Mouse (Mus musculus): ENCODE data around the gene Gtdc1. TPM values are rescaled to one million over a fixed set of nuclear protein-coding genes. Genes with fewer than 3 reads are reported as not detected.

The Gtdc1 gene
- polyA plus RNA-seq, 1 experiment from 2014 or later, result 17.4 TPM

GRCm38 (mm10) chr2:44829753-44830152 lies 97.7 kb downstream of the Gtdc1 start:
- no peaks in the 10 kb centered on the region for H3K27me3 ChIP-seq (ENCODE audit: control insufficient read depth, insufficient read depth, low read depth, low read length)
- 91% methylated on average over 2 of the region's 2 CpGs for WGBS

GRCm38 (mm10) chr2:44829346-44829745 lies 98.1 kb downstream of the Gtdc1 start:
- Histone ChIP-seq H3K9me3 (replicated peaks; ENCODE audit: control insufficient read depth, low read length, poor library complexity, severe bottlenecking) (no peaks in the 10 kb centered on the region), H3K4me1 (ENCODE audit: control insufficient read depth, insufficient read depth, low read length) (no peaks in the 10 kb centered on the region), H3K4me3 (ENCODE audit: low read depth, low read length) (no peak overlapping the region), H3K27ac (ENCODE audit: low read length) (no peak overlapping the region), H3K27me3 (ENCODE audit: control insufficient read depth, insufficient read depth, low read depth, low read length) (no peaks in the 10 kb centered on the region), H3K36me3 (ENCODE audit: control insufficient read depth, insufficient read depth, low read length) (no peaks in the 10 kb centered on the region), H3K9ac (ENCODE audit: low read depth, low read length) (no peak overlapping the region), H3K4me2 (ENCODE audit: low read length) (no peak overlapping the region)
- 79% methylated on average over 2 of the region's 2 CpGs for WGBS
- ATAC-seq, result no peak

More at GRCm38 (mm10) chr2:44829753-44830152, 97.7 kb downstream of the Gtdc1 start:
- no peak overlapping the region for H3K4me2 ChIP-seq (ENCODE audit: low read length)
- no peaks in the 10 kb centered on the region for H3K9me3 ChIP-seq (replicated peaks; ENCODE audit: control insufficient read depth, low read length, poor library complexity, severe bottlenecking)
- no peaks in the 10 kb centered on the region for H3K36me3 ChIP-seq (ENCODE audit: control insufficient read depth, insufficient read depth, low read length)
- no peak overlapping the region for H3K4me3 ChIP-seq (ENCODE audit: low read depth, low read length)
- no peak overlapping the region for H3K27ac ChIP-seq (ENCODE audit: low read length)
- ATAC-seq, result no peak
- no peak overlapping the region for H3K9ac ChIP-seq (ENCODE audit: low read depth, low read length)
- no peaks in the 10 kb centered on the region for H3K4me1 ChIP-seq (ENCODE audit: control insufficient read depth, insufficient read depth, low read length)

- Histone ChIP-seq H3K4me1 (ENCODE audit: control insufficient read depth, insufficient read depth, low read length) (no peaks in the 10 kb centered on the region), H3K9ac (ENCODE audit: low read depth, low read length) (no peak overlapping the region), H3K4me3 (ENCODE audit: low read depth, low read length) (no peak overlapping the region), H3K27me3 (ENCODE audit: control insufficient read depth, insufficient read depth, low read depth, low read length) (no peaks in the 10 kb centered on the region), H3K27ac (ENCODE audit: low read length) (no peak overlapping the region), H3K9me3 (replicated peaks; ENCODE audit: control insufficient read depth, low read length, poor library complexity, severe bottlenecking) (no peaks in the 10 kb centered on the region), H3K4me2 (ENCODE audit: low read length) (no peak overlapping the region), H3K36me3 (ENCODE audit: control insufficient read depth, insufficient read depth, low read length) (no peaks in the 10 kb centered on the region)
- no peak for ATAC-seq
- WGBS, result 96% methylated on average over 3 of the region's 3 CpGs
These were observed 100.8 kb downstream of the Gtdc1 start for GRCm38 (mm10) chr2:44826609-44827008.

GRCm38 (mm10) chr2:44817787-44818186 lies 109.7 kb downstream of the Gtdc1 start:
- Histone ChIP-seq H3K9ac (ENCODE audit: low read depth, low read length) (no peak overlapping the region), H3K27me3 (ENCODE audit: control insufficient read depth, insufficient read depth, low read depth, low read length) (no peaks in the 10 kb centered on the region), H3K36me3 (ENCODE audit: control insufficient read depth, insufficient read depth, low read length) (no peaks in the 10 kb centered on the region), H3K4me3 (ENCODE audit: low read depth, low read length) (no peak overlapping the region), H3K9me3 (replicated peaks; ENCODE audit: control insufficient read depth, low read length, poor library complexity, severe bottlenecking) (no peaks in the 10 kb centered on the region), H3K4me1 (ENCODE audit: control insufficient read depth, insufficient read depth, low read length) (no peaks in the 10 kb centered on the region), H3K4me2 (ENCODE audit: low read length) (no peak overlapping the region), H3K27ac (ENCODE audit: low read length) (no peak overlapping the region)
- ATAC-seq, result no peak

GRCm38 (mm10) chr2:44813729-44814128 lies 113.7 kb downstream of the Gtdc1 start:
- H3K9me3 ChIP-seq (replicated peaks; ENCODE audit: control insufficient read depth, low read length, poor library complexity, severe bottlenecking), result no peaks in the 10 kb centered on the region
- no peak overlapping the region for H3K4me2 ChIP-seq (ENCODE audit: low read length)
- no peak overlapping the region for H3K4me3 ChIP-seq (ENCODE audit: low read depth, low read length)
- 71% methylated on average over 3 of the region's 3 CpGs for WGBS
- no peak for ATAC-seq
- H3K9ac ChIP-seq (ENCODE audit: low read depth, low read length), result no peak overlapping the region
- no peaks in the 10 kb centered on the region for H3K4me1 ChIP-seq (ENCODE audit: control insufficient read depth, insufficient read depth, low read length)
- H3K27ac ChIP-seq (ENCODE audit: low read length), result no peak overlapping the region
- no peaks in the 10 kb centered on the region for H3K36me3 ChIP-seq (ENCODE audit: control insufficient read depth, insufficient read depth, low read length)
- H3K27me3 ChIP-seq (ENCODE audit: control insufficient read depth, insufficient read depth, low read depth, low read length), result no peaks in the 10 kb centered on the region

GRCm38 (mm10) chr2:44804497-44804896 lies 123.0 kb downstream of the Gtdc1 start:
- Histone ChIP-seq H3K27me3 (ENCODE audit: control insufficient read depth, insufficient read depth, low read depth, low read length) (no peaks in the 10 kb centered on the region), H3K9ac (ENCODE audit: low read depth, low read length) (no peak overlapping the region), H3K4me2 (ENCODE audit: low read length) (no peak overlapping the region), H3K9me3 (replicated peaks; ENCODE audit: control insufficient read depth, low read length, poor library complexity, severe bottlenecking) (no peaks in the 10 kb centered on the region), H3K27ac (ENCODE audit: low read length) (no peak overlapping the region), H3K4me1 (ENCODE audit: control insufficient read depth, insufficient read depth, low read length) (no peaks in the 10 kb centered on the region), H3K4me3 (ENCODE audit: low read depth, low read length) (no peak overlapping the region), H3K36me3 (ENCODE audit: control insufficient read depth, insufficient read depth, low read length) (no peaks in the 10 kb centered on the region)
- 89% methylated on average over 6 of the region's 6 CpGs for WGBS
- no peak for ATAC-seq

GRCm38 (mm10) chr2:44801361-44801760 lies 126.1 kb downstream of the Gtdc1 start:
- H3K9ac ChIP-seq (ENCODE audit: low read depth, low read length), result no peak overlapping the region
- H3K4me2 ChIP-seq (ENCODE audit: low read length), result no peak overlapping the region
- H3K4me3 ChIP-seq (ENCODE audit: low read depth, low read length), result no peak overlapping the region
- H3K27ac ChIP-seq (ENCODE audit: low read length), result no peak overlapping the region
- no peaks in the 10 kb centered on the region for H3K27me3 ChIP-seq (ENCODE audit: control insufficient read depth, insufficient read depth, low read depth, low read length)
- H3K9me3 ChIP-seq (replicated peaks; ENCODE audit: control insufficient read depth, low read length, poor library complexity, severe bottlenecking), result no peaks in the 10 kb centered on the region
- no peaks in the 10 kb centered on the region for H3K36me3 ChIP-seq (ENCODE audit: control insufficient read depth, insufficient read depth, low read length)
- no peaks in the 10 kb centered on the region for H3K4me1 ChIP-seq (ENCODE audit: control insufficient read depth, insufficient read depth, low read length)
- no peak for ATAC-seq
- 86% methylated on average over 2 of the region's 2 CpGs for WGBS

GRCm38 (mm10) chr2:44791840-44792239 lies 135.6 kb downstream of the Gtdc1 start:
- WGBS, result 83% methylated on average over 4 of the region's 4 CpGs
- no peak for ATAC-seq
- no peak overlapping the region for H3K9ac ChIP-seq (ENCODE audit: low read depth, low read length)

GRCm38 (mm10) chr2:44791134-44791533 lies 136.3 kb downstream of the Gtdc1 start:
- Histone ChIP-seq H3K4me3 (ENCODE audit: low read depth, low read length) (no peak overlapping the region), H3K36me3 (ENCODE audit: control insufficient read depth, insufficient read depth, low read length) (0 out of 2 replicates have a peak, but pooled peaks cover 3% of the 10 kb centered on the region), H3K4me1 (ENCODE audit: control insufficient read depth, insufficient read depth, low read length) (no peaks in the 10 kb centered on the region), H3K4me2 (ENCODE audit: low read length) (no peak overlapping the region), H3K9ac (ENCODE audit: low read depth, low read length) (no peak overlapping the region), H3K9me3 (replicated peaks; ENCODE audit: control insufficient read depth, low read length, poor library complexity, severe bottlenecking) (no peaks in the 10 kb centered on the region), H3K27me3 (ENCODE audit: control insufficient read depth, insufficient read depth, low read depth, low read length) (no peaks in the 10 kb centered on the region), H3K27ac (ENCODE audit: low read length) (no peak overlapping the region)
- 89% methylated on average over 5 of the region's 5 CpGs for WGBS
- ATAC-seq, result no peak

More at GRCm38 (mm10) chr2:44791840-44792239, 135.6 kb downstream of the Gtdc1 start:
- no peaks in the 10 kb centered on the region for H3K27me3 ChIP-seq (ENCODE audit: control insufficient read depth, insufficient read depth, low read depth, low read length)
- no peaks in the 10 kb centered on the region for H3K4me1 ChIP-seq (ENCODE audit: control insufficient read depth, insufficient read depth, low read length)
- H3K36me3 ChIP-seq (ENCODE audit: control insufficient read depth, insufficient read depth, low read length), result 0 out of 2 replicates have a peak, but pooled peaks cover 3% of the 10 kb centered on the region
- H3K27ac ChIP-seq (ENCODE audit: low read length), result no peak overlapping the region
- no peaks in the 10 kb centered on the region for H3K9me3 ChIP-seq (replicated peaks; ENCODE audit: control insufficient read depth, low read length, poor library complexity, severe bottlenecking)
- H3K4me2 ChIP-seq (ENCODE audit: low read length), result no peak overlapping the region
- no peak overlapping the region for H3K4me3 ChIP-seq (ENCODE audit: low read depth, low read length)
